Comparison of ENCODE assay signal across 8 mouse cellular contexts in genomic region chr6:90428380-90428974, GRCm38 (mm10). TPM values are rescaled to one million over a fixed set of nuclear protein-coding genes. Genes with fewer than 3 reads are reported as not detected.
A peak's percentile ranks its signal among the peaks of the same experiment; 100 is the strongest.
DNase-seq lines count a peak whose midpoint lies in the region; ATAC-seq lines count a peak whose summit lies in the region.

TSS of gene Cfap100 (minus strand) at chr6:90428797.

- H3K27ac ChIP-seq in intestine, embryonic 15.5 days, result no peak within 1 kb of the TSS

- H3K9ac ChIP-seq in intestine, embryonic 15.5 days, result peak within 1 kb of the TSS; percentile 43

- peak within 1 kb of the TSS; percentile 75 for H3K4me2 ChIP-seq in intestine, embryonic 15.5 days (replicated peaks)

- intact Hi-C loops in left cerebral cortex, postnatal 14 days (cut with DNase I), result loop anchor here (10.0 kb wide), 1 partner anchor 754 kb away; no protein-coding TSS in a partner anchor

- peaks cover 7% of the 10 kb centered on the region; the same call in 1 of the 2 replicates for H3K27me3 ChIP-seq in intestine, embryonic 15.5 days (replicated peaks)

- ATAC-seq in CD4-positive, CD25-positive, alpha-beta regulatory T cell, adult 4 months, result no peak
- peak; percentile 91 for ATAC-seq in intestine, embryonic 15.5 days
- ATAC-seq in megakaryocyte progenitor cell, adult 5-6 weeks (replicated peaks; ENCODE audit: poor library complexity), result peak; percentile 83

- H3K9me3 ChIP-seq in intestine, embryonic 15.5 days, result no peaks in the 10 kb centered on the region

- H3K36me3 ChIP-seq in intestine, embryonic 15.5 days, result no peaks in the 10 kb centered on the region

- H3K4me3 ChIP-seq in intestine, embryonic 15.5 days (replicated peaks), result peak within 1 kb of the TSS; percentile 30

- WGBS in intestine, embryonic 15.5 days, result under 1% methylated on average over 31 of the region's 31 CpGs

- peak; percentile 14 for DNase-seq in CD4-positive, CD25-positive, alpha-beta regulatory T cell, adult 2 months (ENCODE audit: low read depth, low spot score)
- peak; percentile 58 for DNase-seq in embryo, embryonic 11.5 days (ENCODE audit: low read depth, low spot score)
- peak; percentile 54 to 73 for DNase-seq in gastrocnemius, postnatal 4 days (ENCODE audit: low spot score in 2 of 2)
- peak; percentile 70 to 75 for DNase-seq in left cerebral cortex, postnatal 14 days (ENCODE audit: low spot score in 2 of 2)
- DNase-seq in right cerebral cortex, postnatal 36 days (ENCODE audit: low spot score in 2 of 2), result peak; percentile 71

- H3K4me1 ChIP-seq in intestine, embryonic 15.5 days (replicated peaks), result peaks cover 4% of the 10 kb centered on the region; the same call in 1 of the 2 replicates

RNA-seq across cellular contexts. Expression of gene Cfap100, which starts in this region (rescaled TPM):
- polyA plus RNA-seq in CD4-positive, CD25-positive, alpha-beta regulatory T cell, adult 4 months (2017; shearing (Covaris generic)), result not detected
- under 1 TPM; 0.26 to 0.37 TPM for total RNA-seq in gastrocnemius, postnatal 4 days (2021)
- polyA plus RNA-seq in intestine, embryonic 15.5 days (2015; fragmentation: Nextera tagmentation; extraction: Ambion mirVana), result 0.23 and 0.61 TPM in 2 replicates
- total RNA-seq in left cerebral cortex, postnatal 14 days (2021), result 1 to 10 TPM; 3.2 to 4.0 TPM
- total RNA-seq in megakaryocyte progenitor cell, adult 5-6 weeks (2015), result not detected in 2 replicates
- not detected in 2 replicates for total RNA-seq in megakaryocyte progenitor cell, adult 5-6 weeks (2017)

Comparison
In these comparisons a context has a peak if more than half of its experiments do, and no peak if none do; other contexts are left out.
1. Peak in DNase-seq in gastrocnemius, postnatal 4 days; RNA of the gene not detected or under 1 TPM.
2. Peak in ATAC-seq, H3K4me3 ChIP-seq, H3K9ac ChIP-seq and H3K4me2 ChIP-seq in intestine, embryonic 15.5 days; RNA of the gene not detected or under 1 TPM.
3. Peak in ATAC-seq in megakaryocyte progenitor cell, adult 5-6 weeks; RNA of the gene not detected or under 1 TPM.
4. DNase-seq: peak in every context shown above with its lines; median percentile 72 in left cerebral cortex, postnatal 14 days; 71 in right cerebral cortex, postnatal 36 days; 64 in gastrocnemius, postnatal 4 days; 58 in embryo, embryonic 11.5 days; 14 in CD4-positive, CD25-positive, alpha-beta regulatory T cell, adult 2 months.